Mouse (Mus musculus): ENCODE results near the gene Skiv2l. TPM values are rescaled to one million over a fixed set of nuclear protein-coding genes. Genes with fewer than 3 reads are reported as not detected.

Gene Skiv2l
- polyA plus RNA-seq, 1 experiment, result 79.3 TPM

DNA sequence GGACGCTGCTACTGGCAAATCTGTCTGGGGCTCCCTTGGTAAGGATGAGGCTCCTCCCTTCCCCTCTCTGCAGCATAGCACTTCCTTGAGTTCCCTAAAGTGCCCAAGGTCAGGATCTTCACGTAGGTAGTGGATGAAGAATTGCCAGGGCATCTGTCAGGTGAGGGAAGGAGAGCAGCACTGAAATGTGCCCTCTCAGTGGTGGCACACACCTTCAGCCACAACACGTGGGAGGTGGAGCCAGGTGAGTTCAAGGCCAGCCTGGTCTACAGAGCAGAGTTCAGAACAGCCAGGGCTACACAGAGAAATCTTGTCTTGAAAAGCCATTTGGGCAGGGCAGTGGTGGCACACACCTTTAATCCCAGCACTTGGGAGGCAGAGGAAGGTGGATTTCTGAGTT is 4.8 kb upstream of the Skiv2l start:
- TF ChIP-seq CTCF (IDR thresholded peaks at IDR 0.05; ENCODE audit: extremely low read depth, insufficient read length, insufficient replicate concordance, low read depth, low read length), result no peak
- no peak for TF ChIP-seq POLR2A (IDR thresholded peaks at IDR 0.05; ENCODE audit: low read depth, low read length)
- Histone ChIP-seq H3K27ac (ENCODE audit: insufficient read depth, low read depth, low read length) (no peak overlapping the region), H3K27me3 (ENCODE audit: control insufficient read depth, insufficient read depth, low read length) (no peaks in the 10 kb centered on the region), H3K4me1 (ENCODE audit: control insufficient read depth, insufficient read depth, insufficient read length, low read length) (peaks cover 4% of the 10 kb centered on the region; the same call in 1 of the 2 replicates), H3K4me3 (ENCODE audit: low read depth, low read length) (no peak overlapping the region), H3K36me3 (ENCODE audit: control insufficient read depth, insufficient read depth, low read length) (peaks cover 50% of the 10 kb centered on the region)
- WGBS, result 43% methylated on average over 3 of the region's 3 CpGs

DNA sequence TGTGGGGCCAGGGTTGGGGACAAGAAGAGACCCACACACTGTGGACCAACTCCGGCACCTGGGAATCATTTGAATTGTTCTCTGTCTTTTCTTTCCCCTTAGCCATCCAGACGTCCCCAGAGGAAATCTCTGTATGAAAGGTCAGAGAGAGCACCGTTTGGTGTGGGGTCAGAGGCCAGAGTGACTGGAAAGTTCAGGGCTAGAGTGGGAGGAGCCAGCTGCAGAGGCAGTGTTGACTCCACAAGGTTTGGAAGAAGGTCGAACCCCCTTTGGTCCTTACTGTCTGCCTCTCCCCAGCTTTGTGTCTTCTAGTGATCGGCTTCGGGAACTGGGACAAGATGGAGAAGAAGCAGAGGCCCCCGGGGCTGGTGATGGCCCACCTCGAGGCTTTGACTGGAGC is 3.5 kb upstream of the Skiv2l start:
- Histone ChIP-seq H3K27ac (ENCODE audit: insufficient read depth, low read depth, low read length) (no peak overlapping the region), H3K27me3 (ENCODE audit: control insufficient read depth, insufficient read depth, low read length) (no peaks in the 10 kb centered on the region), H3K36me3 (ENCODE audit: control insufficient read depth, insufficient read depth, low read length) (peaks cover 40% of the 10 kb centered on the region), H3K4me3 (ENCODE audit: low read depth, low read length) (no peak overlapping the region), H3K4me1 (ENCODE audit: control insufficient read depth, insufficient read depth, insufficient read length, low read length) (peaks cover 7% of the 10 kb centered on the region; the same call in 1 of the 2 replicates)
- TF ChIP-seq CTCF (IDR thresholded peaks at IDR 0.05; ENCODE audit: extremely low read depth, insufficient read length, insufficient replicate concordance, low read depth, low read length) (no peak), POLR2A (IDR thresholded peaks at IDR 0.05; ENCODE audit: low read depth, low read length) (no peak)
- 81% methylated on average over 8 of the region's 8 CpGs for WGBS

DNA sequence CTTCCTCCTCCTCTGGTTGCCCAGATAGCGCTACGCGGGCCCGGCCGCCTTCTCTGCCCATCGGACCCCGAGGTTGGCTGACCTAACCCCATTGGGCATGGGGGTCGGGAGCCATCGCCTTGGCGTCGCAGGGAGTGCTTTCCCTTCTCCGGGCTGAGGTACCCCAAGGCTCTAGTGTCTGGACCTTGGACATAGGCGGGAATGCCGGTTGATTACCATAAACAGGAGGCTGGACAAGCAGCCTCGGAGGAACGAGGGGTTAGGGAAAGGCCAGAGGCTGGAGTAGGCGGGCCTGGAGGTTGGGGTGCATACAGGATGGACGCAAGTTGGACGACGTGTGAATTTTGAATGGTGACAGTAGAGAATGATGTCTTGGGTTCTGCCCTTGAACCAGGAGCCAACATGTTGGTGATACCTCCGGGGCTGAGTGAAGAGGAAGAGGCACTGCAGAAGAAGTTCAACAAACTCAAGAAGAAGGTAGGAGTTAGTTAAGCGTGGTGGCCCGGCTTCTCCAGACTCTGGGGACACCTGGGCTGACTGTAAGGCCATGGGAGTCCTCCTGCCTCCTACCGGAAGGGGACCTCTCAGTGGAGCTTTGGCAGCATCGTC is 611 bp upstream of the Skiv2l start:
- TF ChIP-seq POLR2A (IDR thresholded peaks at IDR 0.05; ENCODE audit: low read depth, low read length) (no peak), CTCF (IDR thresholded peaks at IDR 0.05; ENCODE audit: extremely low read depth, insufficient read length, insufficient replicate concordance, low read depth, low read length) (no peak)
- Histone ChIP-seq H3K27ac (ENCODE audit: insufficient read depth, low read depth, low read length) (peak overlapping the region; percentile 60), H3K36me3 (ENCODE audit: control insufficient read depth, insufficient read depth, low read length) (peaks cover 43% of the 10 kb centered on the region), H3K4me1 (ENCODE audit: control insufficient read depth, insufficient read depth, insufficient read length, low read length) (peaks cover 7% of the 10 kb centered on the region; the same call in 1 of the 2 replicates), H3K4me3 (ENCODE audit: low read depth, low read length) (peak overlapping the region; percentile 74), H3K27me3 (ENCODE audit: control insufficient read depth, insufficient read depth, low read length) (no peaks in the 10 kb centered on the region)
- 2% methylated on average over 25 of the region's 25 CpGs for WGBS

DNA sequence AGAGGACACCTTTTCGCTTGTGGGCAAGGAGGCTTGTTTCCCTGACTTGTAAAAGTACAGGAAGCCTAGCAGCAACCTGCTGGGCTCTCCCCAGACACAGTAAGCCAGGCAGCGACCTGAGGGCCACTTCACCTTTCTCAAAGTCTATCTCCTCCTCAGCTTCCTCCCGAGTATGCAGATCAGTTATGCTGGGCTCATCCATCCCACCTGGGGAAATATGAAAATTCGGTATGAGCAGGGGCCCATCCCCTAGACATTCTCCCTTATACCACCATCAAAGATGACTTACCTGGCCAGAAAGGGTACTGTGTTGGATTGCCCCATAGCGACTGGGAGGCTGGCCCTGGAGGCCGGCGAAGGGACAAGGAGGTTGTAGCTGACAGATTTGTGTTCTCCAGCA is 2.4 kb downstream of the Skiv2l start:
- Histone ChIP-seq H3K27me3 (ENCODE audit: control insufficient read depth, insufficient read depth, low read length) (no peaks in the 10 kb centered on the region), H3K36me3 (ENCODE audit: control insufficient read depth, insufficient read depth, low read length) (peaks cover 50% of the 10 kb centered on the region), H3K27ac (ENCODE audit: insufficient read depth, low read depth, low read length) (no peak overlapping the region), H3K4me1 (ENCODE audit: control insufficient read depth, insufficient read depth, insufficient read length, low read length) (peaks cover 7% of the 10 kb centered on the region; the same call in 1 of the 2 replicates), H3K4me3 (ENCODE audit: low read depth, low read length) (no peak overlapping the region)
- no peak for TF ChIP-seq CTCF (IDR thresholded peaks at IDR 0.05; ENCODE audit: extremely low read depth, insufficient read length, insufficient replicate concordance, low read depth, low read length)
- no peak for TF ChIP-seq POLR2A (IDR thresholded peaks at IDR 0.05; ENCODE audit: low read depth, low read length)
- 92% methylated on average over 7 of the region's 7 CpGs for WGBS

DNA sequence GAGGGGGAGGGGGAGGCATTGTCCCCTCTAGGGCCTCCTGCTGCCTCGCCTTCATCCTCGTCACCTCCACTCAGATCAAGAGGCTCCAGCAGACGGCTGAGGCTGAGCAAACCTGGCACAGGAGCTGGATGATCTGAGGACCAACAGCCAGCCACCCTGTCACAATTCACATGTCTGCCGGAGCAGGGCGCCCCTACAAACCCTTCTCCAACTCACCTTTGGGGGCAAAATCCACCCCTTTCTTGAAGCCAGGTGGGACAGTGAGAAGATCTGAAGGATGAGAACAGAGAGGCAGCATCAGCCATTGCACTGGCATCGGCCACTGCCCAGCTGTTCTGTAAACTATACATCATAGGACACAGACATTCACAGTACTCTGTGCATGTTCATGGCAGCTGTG is 2.8 kb downstream of the Skiv2l start:
- peaks cover 50% of the 10 kb centered on the region for H3K36me3 ChIP-seq (ENCODE audit: control insufficient read depth, insufficient read depth, low read length)
- no peaks in the 10 kb centered on the region for H3K27me3 ChIP-seq (ENCODE audit: control insufficient read depth, insufficient read depth, low read length)
- 88% methylated on average over 6 of the region's 6 CpGs for WGBS
- TF ChIP-seq CTCF (IDR thresholded peaks at IDR 0.05; ENCODE audit: extremely low read depth, insufficient read length, insufficient replicate concordance, low read depth, low read length) (no peak), POLR2A (IDR thresholded peaks at IDR 0.05; ENCODE audit: low read depth, low read length) (no peak)
- no peak overlapping the region for H3K27ac ChIP-seq (ENCODE audit: insufficient read depth, low read depth, low read length)
- H3K4me3 ChIP-seq (ENCODE audit: low read depth, low read length), result no peak overlapping the region
- H3K4me1 ChIP-seq (ENCODE audit: control insufficient read depth, insufficient read depth, insufficient read length, low read length), result peaks cover 7% of the 10 kb centered on the region; the same call in 1 of the 2 replicates

DNA sequence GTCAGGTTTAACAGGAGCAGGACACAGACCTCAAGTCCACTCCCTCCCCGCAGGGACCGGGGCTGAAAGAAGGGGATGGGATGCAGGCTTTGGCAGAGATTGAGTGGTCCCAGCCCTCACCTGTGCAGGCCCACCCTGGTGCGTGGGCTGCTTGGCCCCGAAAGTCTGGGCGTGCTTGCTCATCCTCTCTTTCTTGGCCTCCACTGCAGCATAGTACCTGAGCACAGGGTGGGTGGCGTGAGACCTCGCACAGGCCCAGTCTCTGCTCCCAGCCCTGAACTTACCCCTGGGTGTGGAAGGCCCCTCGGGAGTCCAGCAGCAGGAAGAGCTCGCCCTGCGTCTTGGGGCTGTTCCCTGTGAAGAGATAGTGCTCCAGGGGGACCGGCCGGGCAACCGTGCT is 5.1 kb downstream of the Skiv2l start:
- H3K27ac ChIP-seq (ENCODE audit: insufficient read depth, low read depth, low read length), result no peak overlapping the region
- H3K4me3 ChIP-seq (ENCODE audit: low read depth, low read length), result no peak overlapping the region
- no peaks in the 10 kb centered on the region for H3K27me3 ChIP-seq (ENCODE audit: control insufficient read depth, insufficient read depth, low read length)
- H3K4me1 ChIP-seq (ENCODE audit: control insufficient read depth, insufficient read depth, insufficient read length, low read length), result peaks cover 3% of the 10 kb centered on the region
- WGBS, result 94% methylated on average over 13 of the region's 13 CpGs
- TF ChIP-seq POLR2A (IDR thresholded peaks at IDR 0.05; ENCODE audit: low read depth, low read length) (no peak), CTCF (IDR thresholded peaks at IDR 0.05; ENCODE audit: extremely low read depth, insufficient read length, insufficient replicate concordance, low read depth, low read length) (no peak)
- peaks cover 67% of the 10 kb centered on the region for H3K36me3 ChIP-seq (ENCODE audit: control insufficient read depth, insufficient read depth, low read length)

DNA sequence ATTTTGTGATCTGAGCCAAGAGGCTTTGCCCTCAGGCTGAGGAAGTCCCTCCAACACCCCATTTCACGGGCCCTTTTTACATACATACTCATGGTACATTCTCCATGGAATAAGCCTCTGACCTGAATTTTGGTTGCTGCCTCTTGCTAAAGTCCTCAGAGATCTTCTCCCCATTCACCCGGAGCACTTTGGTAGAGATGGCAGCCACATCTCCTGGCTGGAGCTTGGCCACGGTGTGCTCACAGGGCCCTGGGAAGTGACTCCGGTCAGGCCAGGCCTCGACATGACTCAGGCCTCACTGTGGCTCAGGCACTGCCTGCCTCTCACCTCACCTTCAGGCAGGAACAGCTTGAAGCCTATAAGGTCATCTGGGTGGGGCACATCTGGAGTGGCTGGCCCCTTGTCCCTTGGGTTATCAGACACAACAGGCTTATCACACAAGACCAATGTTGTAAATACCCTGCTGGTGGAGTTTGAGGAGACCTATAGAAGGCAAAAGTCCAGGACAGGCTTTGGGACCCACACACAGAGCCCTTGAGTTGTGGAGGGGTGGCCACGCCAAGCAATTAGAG is 9.2 kb downstream of the Skiv2l start:
- Histone ChIP-seq H3K4me3 (ENCODE audit: low read depth, low read length) (no peak overlapping the region), H3K27me3 (ENCODE audit: control insufficient read depth, insufficient read depth, low read length) (no peaks in the 10 kb centered on the region), H3K36me3 (ENCODE audit: control insufficient read depth, insufficient read depth, low read length) (peaks cover 58% of the 10 kb centered on the region), H3K27ac (ENCODE audit: insufficient read depth, low read depth, low read length) (no peak overlapping the region), H3K4me1 (ENCODE audit: control insufficient read depth, insufficient read depth, insufficient read length, low read length) (peaks cover 11% of the 10 kb centered on the region)
- WGBS, result 76% methylated on average over 6 of the region's 6 CpGs
- TF ChIP-seq POLR2A (IDR thresholded peaks at IDR 0.05; ENCODE audit: low read depth, low read length), result no peak
- no peak for TF ChIP-seq CTCF (IDR thresholded peaks at IDR 0.05; ENCODE audit: extremely low read depth, insufficient read length, insufficient replicate concordance, low read depth, low read length)

Data from small intestine, adult 2 months (tissue).